Mouse (Mus musculus) stomach, embryonic 14.5 days (tissue): Measurements from ENCODE around the gene Taf6. TPM values are rescaled to one million over a fixed set of nuclear protein-coding genes. Genes with fewer than 3 reads are reported as not detected.

Source experiments
- ATAC-seq: fragments of 200-750 bp; cut with Nextera tagmentation; 2 replicates; pipeline ENCODE4 v1.8.0; 2017; ENCODE audit warnings: low read depth, moderate TSS enrichment; ENCODE audit not compliant: insufficient number of reproducible peaks, insufficient read depth, low FRiP score
- H3K27ac ChIP-seq: fragments of 300-500 bp; sonication (generic); 2 replicates; pipeline ENCODE4 v1.5.1; 2014; ENCODE audit warnings: mild to moderate bottlenecking, low read length, moderate library complexity, mixed read lengths
- H3K27me3 ChIP-seq: fragments of 300-500 bp; sonication (generic); 2 replicates; pipeline ENCODE4 v1.6.1; 2014; ENCODE audit warnings: low read length, control low read depth, mixed read lengths; ENCODE audit not compliant: control insufficient read depth, insufficient read depth
- H3K36me3 ChIP-seq: fragments of 300-500 bp; sonication (generic); 2 replicates; pipeline ENCODE4 v1.6.1; 2014; ENCODE audit warnings: mild to moderate bottlenecking, control low read depth, low read length, moderate library complexity, mixed read lengths; ENCODE audit not compliant: control insufficient read depth, insufficient read depth
- H3K4me1 ChIP-seq: fragments of 300-500 bp; sonication (generic); 2 replicates; pipeline ENCODE4 v1.6.1; 2014; ENCODE audit warnings: low read length, control low read depth, mixed read lengths; ENCODE audit not compliant: control insufficient read depth, insufficient read depth
- H3K4me2 ChIP-seq: fragments of 300-500 bp; sonication (generic); replicated peaks from 2 replicates; pipeline ENCODE4 v1.6.1; 2014; ENCODE audit warnings: low read depth, low read length, control low read depth
- H3K4me3 ChIP-seq: fragments of 300-500 bp; sonication (generic); 2 replicates; pipeline ENCODE4 v1.5.1; 2014; ENCODE audit warnings: low read depth, low read length, control low read depth
- H3K9ac ChIP-seq: fragments of 300-500 bp; sonication (generic); replicated peaks from 2 replicates; pipeline ENCODE4 v1.6.1; 2014; ENCODE audit warnings: low read depth, mild to moderate bottlenecking, control low read depth, low read length, moderate library complexity, mixed read lengths
- H3K9me3 ChIP-seq: fragments of 300-500 bp; sonication (generic); 2 replicates; pipeline ENCODE4 v1.6.1; 2016; ENCODE audit warnings: low read depth, low read length, control low read depth; ENCODE audit not compliant: control insufficient read depth
- WGBS: fragments of 180-500 bp; shearing (Covaris S2); extraction: QIAGEN DNeasy Blood & Tissue Kit; methylation state at CpG from one replicate; pipeline ENCODE4 v1.1.7; 2014; 5-methylcytosine and 5-hydroxymethylcytosine counted together
- microRNA counts: library from miRNA; unstranded; fragments of <30 nt; microRNA quantifications from one replicate; lab custom pipeline; 2016
- microRNA-seq: library from miRNA; unstranded; fragments of <30 nt; microRNA quantifications from one replicate; pipeline ENCODE4, GENCODE M21; 2016
- polyA plus RNA-seq: library from polyadenylated mRNA; unstranded; fragments of >200 nt; fragmentation: Nextera tagmentation; extraction: Ambion mirVana; gene quantifications from 2 replicates; pipeline ENCODE4 v1.2.1, GENCODE M21; 2014

The Taf6 gene
- polyA plus RNA-seq, 1 experiment from 2014 or later: 89.8 TPM

GRCm38 (mm10) chr5:138132425-138133064, 54.7 kb downstream of the Taf6 start:
- 92% methylated on average over 5 of the region's 5 CpGs for WGBS
- H3K9me3 ChIP-seq: no peaks in the 10 kb centered on the region
- H3K36me3 ChIP-seq: peaks cover 60% of the 10 kb centered on the region
- no peak overlapping the region for H3K4me2 ChIP-seq
- no peak overlapping the region for H3K4me3 ChIP-seq
- H3K4me1 ChIP-seq: no peaks in the 10 kb centered on the region
- ATAC-seq: no peak
- H3K27ac ChIP-seq: no peak overlapping the region
- H3K27me3 ChIP-seq: no peaks in the 10 kb centered on the region
- H3K9ac ChIP-seq: no peak overlapping the region

MicroRNA genes within 50 kb of the gene (microRNA counts, 519-probe panel; counts per million panel counts)
- microRNA mmu-miR-106b (lab: Ali Mortazavi, UCI): 4,271 counts per million, percentile 85 among the panel's probes with 10 or more counts
- microRNA mmu-miR-25 (lab: Ali Mortazavi, UCI): 5,233 counts per million, percentile 96 among the panel's probes with 10 or more counts
- microRNA mmu-miR-93 (lab: Ali Mortazavi, UCI): 4,051 counts per million, percentile 79 among the panel's probes with 10 or more counts

Small RNA genes within 50 kb of the gene (microRNA-seq; reads per million reads assigned to microRNA genes)
- 8,757 reads per million, percentile 93 among the genes with 10 or more reads in this experiment for gene Mir106b
- 1,001 reads per million, percentile 72 among the genes with 10 or more reads in this experiment for gene Mir25
- 8,547 reads per million, percentile 92 among the genes with 10 or more reads in this experiment for gene Mir93

Other genes starting within 250 kb of the Taf6 start
- 0.39 and 0.55 TPM in 2 replicates for gene Gjc3, start 224.4 kb downstream of the Taf6 start, polyA plus RNA-seq
- gene Azgp1, start 205.9 kb downstream of the Taf6 start, polyA plus RNA-seq: not detected in 2 replicates
- not detected in 2 replicates for gene Smok3a, start 166.2 kb downstream of the Taf6 start, polyA plus RNA-seq
- not detected in 2 replicates for gene Smok3b, start 166.0 kb downstream of the Taf6 start, polyA plus RNA-seq
- gene Smok3c, start 134.3 kb downstream of the Taf6 start, polyA plus RNA-seq: not detected in 2 replicates
- 27.7 and 28.0 TPM in 2 replicates for gene Zkscan1, start 102.4 kb downstream of the Taf6 start, polyA plus RNA-seq
- 59.2 and 60.9 TPM in 2 replicates for gene Zscan21, start 70.5 kb downstream of the Taf6 start, polyA plus RNA-seq
- gene Zfp113, start 31.7 kb downstream of the Taf6 start, polyA plus RNA-seq: 18.0 and 18.2 TPM in 2 replicates
- gene Cops6, start 26.4 kb downstream of the Taf6 start, polyA plus RNA-seq: 235 and 240 TPM in 2 replicates
- 22.3 and 22.5 TPM in 2 replicates for gene Ap4m1, start 15.4 kb downstream of the Taf6 start, polyA plus RNA-seq
- gene Mcm7, start 15.0 kb downstream of the Taf6 start, polyA plus RNA-seq: 154 TPM in 2 replicates
- 54.2 and 56.0 TPM in 2 replicates for gene Cnpy4, start within 50 bp of the Taf6 start, polyA plus RNA-seq
- 7.5 and 8.2 TPM in 2 replicates for gene Mblac1, start 6.9 kb upstream of the Taf6 start, polyA plus RNA-seq
- gene Nxpe5, start 38.4 kb upstream of the Taf6 start, polyA plus RNA-seq: not detected in 2 replicates
- 66.1 and 74.0 TPM in 2 replicates for gene Lamtor4, start 68.0 kb upstream of the Taf6 start, polyA plus RNA-seq
- 6.7 and 7.8 TPM in 2 replicates for gene BC037034, start 76.6 kb upstream of the Taf6 start, polyA plus RNA-seq
- gene Gal3st4, start 85.4 kb upstream of the Taf6 start, polyA plus RNA-seq: 2.4 and 4.4 TPM in 2 replicates
- 0.22 and 0.23 TPM in 2 replicates for gene Gm43720, start 92.5 kb upstream of the Taf6 start, polyA plus RNA-seq
- 5.2 and 5.8 TPM in 2 replicates for gene Gpc2, start 92.6 kb upstream of the Taf6 start, polyA plus RNA-seq
- 4.9 and 5.0 TPM in 2 replicates for gene Stag3, start 92.8 kb upstream of the Taf6 start, polyA plus RNA-seq
- 0.24 and 0.85 TPM in 2 replicates for gene Pvrig, start 154.5 kb upstream of the Taf6 start, polyA plus RNA-seq